Mouse (Mus musculus): Measurements from ENCODE around the gene Cd63. TPM values are rescaled to one million over a fixed set of nuclear protein-coding genes. Genes with fewer than 3 reads are reported as not detected.

The Cd63 gene
- total RNA-seq, 4 experiments from 2014 or later = 136 to 170 (median 151) TPM

DNA sequence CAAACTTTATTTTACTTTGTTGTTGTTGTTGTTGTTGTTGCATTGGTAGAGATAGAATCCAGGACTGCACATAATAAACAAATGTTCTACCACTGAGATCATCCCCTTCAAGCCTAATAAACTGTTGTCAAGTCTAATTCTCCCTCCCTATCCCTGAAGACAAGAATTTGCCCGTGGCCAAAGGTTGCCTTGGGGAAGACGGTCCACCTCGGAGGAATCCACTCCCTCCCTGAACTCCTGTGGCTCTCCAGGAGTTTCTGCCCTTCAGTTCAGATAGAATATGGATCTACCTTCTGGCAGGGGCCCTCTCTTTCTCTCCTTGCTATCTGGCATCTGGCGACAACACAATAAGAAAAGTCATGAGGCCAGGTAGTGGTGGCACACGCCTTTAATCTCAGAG lies 4.0 kb downstream of the Cd63 start:
- DNase-seq (ENCODE audit: low spot score in 2 of 2) = no peak

DNA sequence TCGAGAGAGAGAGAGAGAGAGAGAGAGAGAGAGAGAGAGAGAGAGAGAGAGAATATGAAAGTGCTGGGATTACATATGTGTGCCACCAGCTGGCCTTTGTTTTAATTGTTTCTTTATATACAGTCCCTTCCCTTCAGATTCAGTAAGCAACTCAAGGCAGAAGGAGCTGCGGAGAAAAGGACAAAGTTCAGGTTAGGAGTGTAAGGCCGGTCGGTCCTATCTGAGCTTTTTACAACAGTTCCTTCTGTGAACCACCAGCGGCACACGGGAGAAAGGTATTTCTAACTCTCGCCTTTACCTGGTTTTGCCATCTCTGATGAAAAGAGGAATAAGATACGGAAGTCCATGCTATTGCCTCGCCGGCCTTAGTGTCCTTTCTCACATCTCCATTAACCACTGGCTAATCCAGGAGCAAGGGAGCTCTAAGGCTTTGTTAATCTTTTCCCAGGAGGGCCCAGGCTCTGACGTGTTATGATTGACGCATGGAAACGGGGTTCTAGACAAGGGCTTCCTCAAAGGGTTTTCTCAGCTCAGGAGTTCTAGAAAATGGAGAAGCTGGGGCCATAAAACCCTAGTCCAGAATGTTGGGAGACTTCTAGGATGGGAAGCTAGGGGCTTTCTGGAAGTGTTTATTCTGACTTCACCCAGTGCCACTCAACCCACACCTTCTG lies 8.1 kb downstream of the Cd63 start:
- DNase-seq (ENCODE audit: low spot score in 2 of 2) = no peak

DNA sequence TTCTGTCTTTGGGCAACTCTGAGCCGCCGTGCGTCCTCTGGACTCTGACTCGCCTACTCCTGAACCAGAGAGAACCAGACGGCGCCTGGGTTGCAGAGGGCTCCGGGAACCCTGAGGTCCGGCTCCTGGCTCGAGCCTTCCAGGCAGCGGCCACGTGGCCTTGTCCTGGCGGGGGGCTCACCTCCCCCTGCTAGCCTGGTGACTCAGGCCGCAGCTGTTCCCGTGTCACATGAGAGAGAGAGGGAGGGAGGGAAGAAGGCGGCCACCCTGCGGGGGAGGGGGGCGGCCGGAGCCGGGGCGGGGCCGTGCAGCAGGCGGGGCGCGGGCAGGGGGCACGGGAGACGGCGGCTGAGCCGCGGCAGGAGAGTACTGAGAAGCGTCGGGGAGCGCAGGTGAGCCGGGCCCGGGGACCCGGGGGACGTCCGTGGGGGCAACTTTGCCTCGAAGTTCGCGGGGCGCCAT lies 8.8 kb downstream of the Cd63 start:
- peak; percentile 87 to 91 for DNase-seq (ENCODE audit: low spot score in 2 of 2)

DNA sequence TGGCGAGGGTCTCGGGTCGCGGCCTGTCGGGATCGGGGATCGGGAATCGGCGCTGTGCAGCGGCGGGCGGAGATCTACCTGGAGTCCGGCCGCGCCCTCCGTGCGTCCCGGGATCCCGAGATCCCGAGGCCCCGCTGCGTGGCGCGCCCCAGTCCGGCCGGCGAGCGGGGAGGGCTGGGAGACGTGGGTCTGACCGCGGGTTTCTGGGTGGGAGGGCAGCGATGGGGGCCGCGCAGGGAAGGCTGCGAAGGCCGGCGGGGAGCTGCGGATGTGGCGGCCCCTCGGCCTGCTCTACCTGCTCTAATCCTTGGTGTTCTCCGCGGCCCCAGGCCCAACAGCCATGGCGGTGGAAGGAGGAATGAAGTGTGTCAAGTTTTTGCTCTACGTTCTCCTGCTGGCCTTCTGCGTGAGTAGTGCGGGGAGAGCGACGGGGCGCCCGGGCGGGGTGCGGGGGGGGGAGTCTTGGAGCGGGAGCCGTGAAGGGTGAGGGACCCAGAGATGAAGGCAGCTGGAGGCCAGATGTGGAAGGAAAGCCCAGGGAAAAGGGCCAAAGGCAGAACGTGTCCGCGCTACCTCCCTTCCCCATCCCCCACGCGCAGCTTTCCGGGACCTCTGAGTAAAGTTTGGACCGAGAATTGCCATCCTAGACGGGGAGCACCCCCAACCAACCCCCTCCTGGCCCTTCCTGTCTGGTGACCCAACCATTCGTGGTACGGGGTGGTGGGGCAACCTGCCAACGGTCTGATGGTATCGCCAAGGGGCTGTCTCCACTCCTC lies 9.5 kb downstream of the Cd63 start:
- peak in 1 of 2 experiments; percentile 47 for DNase-seq (ENCODE audit: low spot score in 2 of 2)

DNA sequence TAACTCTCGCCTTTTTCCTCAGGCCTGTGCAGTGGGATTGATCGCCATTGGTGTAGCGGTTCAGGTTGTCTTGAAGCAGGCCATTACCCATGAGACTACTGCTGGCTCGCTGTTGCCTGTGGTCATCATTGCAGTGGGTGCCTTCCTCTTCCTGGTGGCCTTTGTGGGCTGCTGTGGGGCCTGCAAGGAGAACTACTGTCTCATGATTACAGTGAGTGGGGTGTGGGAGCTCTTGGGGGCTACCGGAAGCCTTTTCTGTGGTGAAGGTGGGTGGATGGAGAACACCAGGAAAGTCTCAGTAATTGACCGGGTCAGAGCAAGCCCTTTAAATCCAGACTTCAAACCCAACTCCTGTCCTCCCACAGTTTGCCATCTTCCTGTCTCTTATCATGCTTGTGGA lies 10.6 kb downstream of the Cd63 start:
- DNase-seq (ENCODE audit: low spot score in 2 of 2) = no peak

DNA sequence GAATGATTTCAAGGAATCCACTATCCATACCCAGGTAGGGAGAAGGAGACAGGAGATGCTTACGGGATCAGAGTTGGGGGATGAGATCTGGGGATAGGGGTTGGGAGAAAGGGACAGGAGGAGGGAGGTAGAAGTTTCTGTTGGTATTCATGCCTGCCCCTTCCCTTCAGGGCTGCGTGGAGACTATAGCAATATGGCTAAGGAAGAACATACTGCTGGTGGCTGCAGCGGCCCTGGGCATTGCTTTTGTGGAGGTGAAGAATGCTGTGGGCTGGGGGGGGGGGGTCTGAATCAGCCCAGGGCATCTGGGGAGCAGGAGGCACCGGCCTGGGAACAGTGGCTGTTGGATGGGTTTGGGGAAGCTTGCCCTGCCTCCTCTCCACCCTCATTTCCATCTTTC lies 11.5 kb downstream of the Cd63 start:
- no peak for DNase-seq (ENCODE audit: low spot score in 2 of 2)

DNA sequence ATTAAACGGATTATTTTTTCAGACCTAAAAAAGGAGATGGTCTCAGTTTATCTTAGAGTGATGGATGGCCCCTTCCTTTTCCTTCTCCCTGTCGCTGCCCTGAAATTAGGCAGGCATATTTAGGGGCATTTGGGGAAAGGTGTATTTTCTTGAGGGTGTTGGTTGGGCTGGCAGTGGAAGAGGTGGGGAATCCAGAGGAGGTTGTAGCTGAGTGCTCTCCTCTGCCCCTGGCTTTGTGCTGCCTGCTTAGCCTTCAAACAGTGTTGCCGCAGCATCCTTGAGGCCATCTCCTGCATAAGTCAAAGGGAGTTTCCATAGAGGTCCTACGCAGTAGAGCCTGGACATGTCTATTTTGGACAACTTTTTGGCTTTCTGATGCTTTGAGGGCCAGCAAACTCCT lies 12.0 kb downstream of the Cd63 start:
- no peak for DNase-seq (ENCODE audit: low spot score in 2 of 2)

DNA sequence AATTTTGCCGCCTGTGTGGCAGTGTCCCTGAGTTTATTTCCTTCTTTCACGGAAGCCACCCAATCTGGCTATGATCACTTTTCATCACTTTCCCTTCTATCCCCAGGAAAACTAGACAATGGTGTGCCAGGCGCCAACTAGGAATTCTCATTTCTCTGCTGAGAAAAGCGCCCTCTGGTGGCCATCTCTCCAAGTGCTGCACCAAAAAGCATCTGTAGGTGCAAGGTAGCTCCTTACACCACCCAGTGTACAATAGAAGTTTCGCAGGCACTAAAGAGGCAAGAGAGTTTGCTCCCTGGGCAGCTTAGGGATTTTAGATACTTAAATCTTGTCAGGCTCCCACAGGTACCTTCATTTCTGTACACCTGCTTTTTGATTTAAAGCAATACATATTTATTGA lies 12.4 kb downstream of the Cd63 start:
- DNase-seq (ENCODE audit: low spot score in 2 of 2) = peak; percentile 73 to 76

DNA sequence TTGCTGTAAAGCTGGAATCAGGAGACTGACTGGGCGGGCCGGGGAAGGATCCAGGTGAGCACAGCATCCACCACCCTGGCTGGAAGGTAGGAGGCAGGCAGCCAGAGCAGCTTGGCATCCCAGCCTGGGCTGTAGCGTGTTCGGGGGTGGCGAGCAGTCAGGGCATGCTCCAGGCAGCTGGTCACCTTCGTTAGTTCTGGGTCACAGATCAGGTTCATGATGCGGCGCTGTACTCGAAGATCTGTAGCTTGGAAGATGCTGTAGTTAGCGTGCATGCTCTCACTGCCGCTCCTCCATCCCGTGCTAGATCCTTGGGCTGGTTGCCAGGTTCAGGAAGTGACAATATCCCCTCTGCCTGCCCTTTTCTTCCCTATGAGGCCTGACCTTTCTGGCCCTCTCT lies 12.9 kb downstream of the Cd63 start:
- no peak for DNase-seq (ENCODE audit: low spot score in 2 of 2)

DNA sequence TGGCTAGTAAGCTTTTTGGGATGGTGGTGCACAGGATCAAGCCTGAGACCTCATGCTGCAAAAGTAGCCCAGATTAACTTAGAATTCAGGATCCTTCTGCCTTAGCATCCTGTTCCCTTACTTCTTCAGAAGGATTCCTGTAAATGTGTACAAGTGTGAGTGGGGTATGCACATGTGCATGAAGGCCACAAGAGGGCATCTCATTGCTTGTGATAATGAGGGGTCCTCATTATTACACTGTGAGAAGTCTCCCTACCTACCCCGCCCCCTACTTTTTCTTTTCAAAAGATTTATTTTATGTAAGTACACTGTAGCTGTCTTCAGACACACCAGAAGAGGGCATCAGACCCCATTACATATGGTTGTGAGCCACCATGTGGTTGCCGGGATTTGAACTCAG lies 14.8 kb downstream of the Cd63 start:
- DNase-seq (ENCODE audit: low spot score in 2 of 2) = no peak

DNA sequence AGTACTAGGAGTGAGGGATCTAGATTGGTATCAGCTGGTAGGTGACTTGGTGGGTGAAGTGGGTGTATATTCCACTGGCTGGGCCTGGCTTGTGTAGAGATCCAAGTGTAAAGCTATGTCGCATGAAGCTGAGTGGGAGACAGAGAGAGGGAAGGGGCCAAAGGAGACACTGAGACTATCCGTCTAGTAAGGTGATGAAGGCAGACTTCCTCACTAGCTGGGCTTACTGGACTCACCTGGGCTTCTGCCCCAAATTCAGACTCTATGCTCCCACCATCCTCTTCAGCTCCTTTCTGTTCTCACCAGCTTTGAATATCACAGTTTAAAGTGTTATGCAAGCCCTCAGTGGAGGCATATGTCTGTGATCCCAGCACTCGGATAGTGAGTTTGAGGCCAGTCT lies 15.9 kb downstream of the Cd63 start:
- DNase-seq (ENCODE audit: low spot score in 2 of 2) = no peak

DNA sequence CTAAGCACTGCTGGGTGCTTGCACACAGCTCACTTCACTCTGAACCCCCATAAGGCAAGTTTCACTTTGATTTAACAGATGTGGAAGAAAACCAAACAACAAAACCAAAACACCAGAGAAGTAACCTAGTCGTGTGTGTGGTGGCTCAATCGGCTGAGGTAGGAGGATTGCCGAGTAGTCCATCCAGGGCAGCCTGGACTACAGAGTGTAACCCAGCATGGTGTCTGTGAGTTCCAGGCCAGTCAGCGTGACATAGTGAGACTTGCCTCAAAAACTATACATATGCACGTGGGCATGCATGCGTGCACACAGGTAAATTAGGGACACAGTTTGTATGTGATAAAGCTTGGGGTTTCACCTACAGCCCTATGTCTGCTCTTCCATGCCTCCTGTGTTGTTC lies 16.6 kb downstream of the Cd63 start:
- no peak for DNase-seq (ENCODE audit: low spot score in 2 of 2)

DNA sequence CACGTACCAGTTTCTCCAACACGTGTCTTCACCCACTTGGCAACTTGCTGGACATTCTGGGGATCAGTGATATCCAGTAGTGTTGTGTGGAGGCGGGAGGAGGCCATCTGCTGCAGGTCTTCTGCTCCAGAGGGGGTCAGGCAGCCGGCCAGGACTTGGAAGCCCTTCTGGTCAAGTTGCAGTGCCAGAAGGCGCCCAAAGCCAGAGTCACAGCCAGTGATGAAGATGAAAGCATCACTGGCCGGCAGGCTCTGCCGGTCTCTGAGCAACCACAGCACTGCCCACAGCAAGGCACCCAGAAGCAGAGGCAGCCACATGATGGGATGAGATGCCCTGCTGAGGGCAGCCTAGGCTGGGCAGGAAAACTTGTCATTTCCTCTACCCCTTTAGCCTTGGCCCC lies 17.5 kb downstream of the Cd63 start:
- DNase-seq (ENCODE audit: low spot score in 2 of 2) = peak; percentile 64 to 77

DNA sequence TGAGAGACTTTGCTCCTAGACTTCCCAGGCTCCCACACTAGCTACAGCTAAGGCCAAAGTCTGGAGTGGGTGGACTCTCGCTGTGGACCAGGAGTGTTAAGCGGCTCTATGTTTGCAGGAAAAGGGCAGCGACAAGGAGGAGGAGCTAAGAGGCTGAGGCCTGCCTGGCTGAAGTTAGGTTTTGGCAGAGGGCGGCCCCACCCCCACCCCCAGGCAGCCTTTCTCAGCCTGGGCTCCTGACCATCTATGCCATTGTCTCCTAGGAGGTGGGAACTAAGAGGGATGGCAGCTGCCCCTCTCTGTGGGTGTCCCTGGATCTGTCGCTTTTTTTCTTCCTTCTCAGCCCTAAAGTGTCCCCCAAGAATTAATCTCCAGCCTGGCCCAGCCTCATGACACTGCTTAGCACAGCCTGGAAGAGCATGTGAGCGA lies 18.4 kb downstream of the Cd63 start:
- no peak for DNase-seq (ENCODE audit: low spot score in 2 of 2)

DNA sequence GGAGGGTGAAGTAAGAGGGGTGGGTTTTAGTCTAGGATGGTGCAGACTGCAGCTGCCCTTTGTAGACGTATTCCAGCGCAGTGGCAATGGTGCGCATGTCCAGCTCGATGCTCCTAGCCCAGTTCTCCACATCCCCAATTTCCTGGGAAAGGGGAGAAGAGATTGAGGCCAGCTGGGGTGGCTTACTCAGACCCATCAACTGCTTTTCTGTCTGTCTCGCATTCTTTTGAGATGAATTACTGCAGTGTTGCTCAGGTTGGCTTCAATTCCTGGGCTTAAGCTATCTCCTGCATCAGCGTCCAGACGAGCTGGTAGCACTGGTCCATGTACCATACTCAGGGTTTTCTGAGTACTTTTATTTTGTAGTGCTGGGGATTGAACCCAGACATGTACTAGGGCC lies 19.2 kb downstream of the Cd63 start:
- DNase-seq (ENCODE audit: low spot score in 2 of 2) = no peak

DNA sequence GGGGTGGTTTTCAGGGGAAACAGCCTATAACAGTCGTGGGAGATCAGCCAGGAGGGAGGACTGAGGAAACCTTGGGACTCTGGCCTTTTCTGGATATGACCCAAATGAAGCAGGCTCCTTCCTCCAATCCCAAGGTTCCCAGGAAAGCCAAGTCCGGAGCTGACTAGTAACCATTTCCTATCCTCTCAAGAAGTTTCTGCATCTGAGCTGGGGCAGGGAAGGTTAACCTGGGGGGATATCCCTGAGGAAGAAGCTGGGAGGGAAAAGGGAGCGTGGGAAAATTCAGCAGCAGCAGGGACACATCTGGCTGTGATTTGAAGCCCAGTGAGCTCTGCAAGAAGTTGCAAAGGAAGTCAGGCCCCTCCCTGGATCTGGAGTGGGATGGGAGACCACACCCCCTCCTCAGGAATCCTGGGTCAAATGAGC lies 20.0 kb downstream of the Cd63 start:
- no peak for DNase-seq (ENCODE audit: low spot score in 2 of 2)

DNA sequence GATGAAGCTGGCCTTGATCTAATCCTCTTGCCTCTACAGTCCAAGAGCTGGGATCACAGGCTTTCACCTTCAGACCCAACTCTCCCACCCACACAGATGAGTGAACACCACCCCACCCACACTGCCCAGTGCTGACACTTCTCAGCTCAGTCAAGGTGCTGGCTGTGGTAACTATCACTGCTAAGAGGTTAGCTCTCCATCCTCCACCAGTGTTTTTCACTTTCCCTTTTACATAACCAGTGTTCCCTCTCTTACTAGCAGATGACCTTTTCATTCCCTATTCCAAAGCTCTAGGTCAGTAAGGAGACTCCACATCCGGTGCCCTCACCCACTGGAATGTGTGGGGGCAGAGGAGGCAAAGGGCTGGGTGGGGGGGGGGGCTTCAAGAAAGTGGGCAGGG lies 20.5 kb downstream of the Cd63 start:
- DNase-seq (ENCODE audit: low spot score in 2 of 2) = no peak

DNA sequence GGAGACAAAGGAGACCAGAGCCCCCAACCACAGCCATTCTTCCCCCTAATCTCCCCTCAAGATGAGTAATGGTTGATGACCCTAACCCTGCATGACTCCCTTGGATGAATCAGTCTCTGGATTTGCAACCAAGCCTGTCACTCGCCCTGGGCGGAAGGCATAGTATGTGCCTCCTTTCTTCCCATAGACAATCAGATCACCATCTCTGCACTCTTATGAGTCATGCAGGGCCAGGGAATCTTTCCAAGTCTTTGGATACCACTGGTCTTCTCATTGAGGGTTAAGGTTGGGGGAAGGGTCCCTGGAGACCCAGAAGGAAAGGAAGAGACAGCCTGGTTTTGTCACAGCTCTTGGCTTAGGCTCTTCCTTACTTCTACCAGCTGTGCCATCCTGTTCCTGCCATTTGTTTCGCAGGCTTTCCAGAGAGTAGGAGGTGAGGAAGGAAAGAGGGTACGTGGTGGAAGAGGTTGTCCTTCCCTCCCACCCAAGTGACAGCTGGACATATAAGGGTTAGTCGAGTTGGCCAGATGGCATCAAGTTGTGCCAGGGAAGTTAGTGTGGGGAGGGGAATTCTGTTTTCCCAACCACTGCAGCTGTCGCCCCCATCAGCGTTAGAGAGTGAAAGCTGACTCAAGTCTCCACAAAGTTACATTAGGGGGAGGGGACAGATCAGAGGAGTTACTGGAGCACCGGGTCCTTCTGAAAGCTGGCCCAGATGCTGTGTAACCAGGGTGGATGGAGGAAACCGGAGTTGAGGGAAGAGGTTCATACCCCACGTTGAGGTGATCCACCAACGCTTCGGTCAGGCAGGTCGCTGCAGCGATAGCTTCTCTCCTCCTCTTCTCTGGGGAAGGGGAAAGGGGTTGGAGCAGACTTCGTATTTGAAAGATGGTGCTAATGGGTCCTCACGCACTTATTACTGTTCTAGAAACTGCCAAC lies 21.4 kb downstream of the Cd63 start:
- no peak for DNase-seq (ENCODE audit: low spot score in 2 of 2)

DNA sequence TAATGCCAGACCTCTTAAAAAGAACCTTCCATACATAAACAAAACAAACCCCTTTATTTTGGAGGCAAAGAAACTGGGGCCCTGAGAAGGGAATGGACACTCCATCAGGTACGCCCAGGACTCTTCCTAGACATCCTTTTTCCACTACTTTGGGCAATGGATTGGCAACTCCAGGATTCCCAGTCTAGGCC lies 21.9 kb downstream of the Cd63 start, which contains the start of gene Rdh5:
TSS of gene Rdh5 (minus strand) at position 67 of the 191 bp plus-strand sequence.
- no peak for DNase-seq (ENCODE audit: low spot score in 2 of 2)

DNA sequence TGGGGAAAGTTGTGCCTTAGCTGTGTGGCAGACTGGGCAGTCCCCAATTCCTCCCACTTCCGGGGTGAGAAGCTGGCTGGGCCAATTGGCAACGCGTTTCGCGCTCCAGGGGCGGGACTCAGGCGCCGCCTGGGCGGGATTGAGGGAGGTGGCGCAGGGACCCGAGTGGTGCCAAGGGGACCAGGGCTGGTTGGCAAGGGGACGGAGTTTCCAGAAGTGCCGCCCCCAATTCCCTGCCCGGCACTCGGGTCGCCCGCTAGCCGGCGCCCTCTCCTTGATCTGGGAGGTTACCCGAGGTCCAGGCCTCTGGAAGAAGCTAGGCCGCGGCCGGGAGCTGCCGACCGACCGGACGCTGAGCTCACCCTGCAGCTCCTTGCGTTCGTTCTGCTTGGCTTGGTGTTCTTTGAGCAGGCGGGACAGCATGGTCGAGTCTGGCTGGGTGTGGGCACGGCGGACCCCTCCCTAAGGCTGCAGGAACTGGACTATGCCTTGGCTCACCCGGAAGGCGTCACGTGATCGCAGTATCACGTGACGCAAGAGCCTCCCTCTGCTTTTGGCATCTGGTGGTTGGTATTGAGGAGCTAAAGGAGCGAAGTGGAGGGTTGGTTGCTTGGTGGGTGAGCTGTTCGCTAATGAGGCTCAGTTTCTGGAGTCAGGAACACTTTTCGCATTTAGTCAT lies 22.4 kb downstream of the Cd63 start:
- DNase-seq (ENCODE audit: low spot score in 2 of 2) = peak; percentile 88 to 94

DNA sequence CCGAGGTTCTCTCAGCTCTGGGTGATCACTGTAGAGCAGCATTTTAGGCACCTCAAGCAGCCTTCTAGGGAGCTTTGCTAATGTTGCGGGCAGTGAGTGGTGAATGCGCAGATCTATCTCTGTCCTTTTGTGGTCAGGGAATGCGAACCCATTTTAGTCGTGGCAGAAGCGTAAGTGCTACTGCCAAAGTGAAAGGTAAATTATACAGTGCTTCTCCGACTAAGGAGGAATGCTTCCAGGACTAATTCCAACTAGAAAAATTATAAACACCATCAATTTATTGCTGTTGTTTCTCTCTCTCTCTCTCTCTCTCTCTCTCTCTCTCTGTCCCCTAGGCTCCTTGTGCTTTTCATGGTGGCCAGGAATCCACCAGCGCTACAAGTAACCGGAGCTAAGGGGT lies 23.1 kb downstream of the Cd63 start, which contains the start of gene Bloc1s1:
TSS of gene Bloc1s1 (minus strand) at position 101 of the 400 bp plus-strand sequence.
- DNase-seq (ENCODE audit: low spot score in 2 of 2) = no peak

DNA sequence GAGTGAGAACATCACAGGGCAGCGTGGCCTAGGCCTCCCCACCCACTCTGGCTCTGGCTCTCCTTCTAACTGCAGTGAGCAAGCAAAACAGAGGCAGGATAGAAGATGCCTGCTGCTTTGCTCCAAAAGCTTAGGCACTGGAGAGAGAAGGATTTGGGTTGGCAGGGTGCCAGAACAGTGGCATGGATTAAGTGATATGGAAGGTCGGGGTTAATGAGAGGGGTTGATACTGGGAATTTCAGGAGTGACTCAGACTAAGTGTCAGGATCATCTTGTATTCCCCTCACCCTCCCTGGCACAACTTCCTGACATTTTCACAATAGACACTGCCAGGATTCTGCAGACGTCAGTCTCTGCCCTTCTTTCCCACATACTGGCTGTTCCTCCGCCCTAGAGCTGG lies 27.6 kb downstream of the Cd63 start:
- DNase-seq (ENCODE audit: low spot score in 2 of 2) = no peak
